Mouse (Mus musculus) neural tube, embryonic 14.5 days (tissue): ENCODE measurements around the gene Napepld. TPM values are rescaled to one million over a fixed set of nuclear protein-coding genes. Genes with fewer than 3 reads are reported as not detected.

Experiments
- ATAC-seq: fragments of 200-750 bp; cut with Nextera tagmentation; 2 replicates; pipeline ENCODE4 v1.8.0; 2017; ENCODE audit warnings: low read depth, mild to moderate bottlenecking, moderate TSS enrichment, moderate library complexity
- H3K27ac ChIP-seq: fragments of 300-500 bp; sonication (generic); 2 replicates; pipeline ENCODE4 v1.5.1; 2014; ENCODE audit warnings: low read depth, mild to moderate bottlenecking, control low read depth, low read length, moderate library complexity, mixed read lengths
- H3K27me3 ChIP-seq: fragments of 300-500 bp; sonication (generic); 2 replicates; pipeline ENCODE4 v1.6.1; 2014; ENCODE audit warnings: low read length; ENCODE audit not compliant: control insufficient read depth, insufficient read depth
- H3K36me3 ChIP-seq: fragments of 300-500 bp; sonication (generic); 2 replicates; pipeline ENCODE4 v1.6.1; 2014; ENCODE audit warnings: low read length, mixed read lengths; ENCODE audit not compliant: control insufficient read depth, insufficient read depth
- H3K4me1 ChIP-seq: fragments of 300-500 bp; sonication (generic); 2 replicates; pipeline ENCODE4 v1.6.1; 2014; ENCODE audit warnings: low read length; ENCODE audit not compliant: control insufficient read depth, insufficient read depth
- H3K4me2 ChIP-seq: fragments of 300-500 bp; sonication (generic); 2 replicates; pipeline ENCODE4 v1.6.1; 2014; ENCODE audit warnings: mild to moderate bottlenecking, low read depth, low read length, control low read depth
- H3K4me3 ChIP-seq: fragments of 300-500 bp; sonication (generic); 2 replicates; pipeline ENCODE4 v1.5.1; 2014; ENCODE audit warnings: low read depth, low read length, control low read depth, mixed read lengths
- H3K9ac ChIP-seq: fragments of 300-500 bp; sonication (generic); replicated peaks from 2 replicates; pipeline ENCODE4 v1.6.1; 2014; ENCODE audit warnings: low read depth, mild to moderate bottlenecking, control low read depth, low read length, mixed read lengths
- H3K9me3 ChIP-seq: fragments of 300-500 bp; sonication (generic); 2 replicates; pipeline ENCODE4 v1.6.1; 2016; ENCODE audit warnings: low read length; ENCODE audit not compliant: control insufficient read depth
- WGBS: fragments of 180-500 bp; shearing (Covaris S2); extraction: QIAGEN DNeasy Blood & Tissue Kit; methylation state at CpG from one replicate; pipeline ENCODE4 v1.1.7; 2014; 5-methylcytosine and 5-hydroxymethylcytosine counted together
- polyA plus RNA-seq: library from polyadenylated mRNA; unstranded; fragments of >200 nt; fragmentation: Nextera tagmentation; extraction: Ambion mirVana; gene quantifications from 2 replicates; pipeline ENCODE4 v1.2.1, GENCODE M21; 2014

The Napepld gene
- polyA plus RNA-seq, 1 experiment from 2014 or later, result 3.1 TPM

GRCm38 (mm10) chr5:21667191-21668137 lies 33.7 kb downstream of the Napepld start:
- WGBS, result 47% methylated on average over 8 of the region's 8 CpGs
- Histone ChIP-seq H3K9me3 (no peaks in the 10 kb centered on the region), H3K4me1 (0 out of 2 replicates have a peak, but pooled peaks cover 2% of the 10 kb centered on the region), H3K4me3 (no peak overlapping the region), H3K36me3 (no peaks in the 10 kb centered on the region; the same call in 1 of the 2 replicates), H3K9ac (no peak overlapping the region), H3K4me2 (no peak overlapping the region), H3K27me3 (no peaks in the 10 kb centered on the region), H3K27ac (no peak overlapping the region)
- ATAC-seq, result peak; percentile 60; the same call in 1 of the 2 replicates

- no peaks in the 10 kb centered on the region for H3K27me3 ChIP-seq
- H3K36me3 ChIP-seq, result peaks cover 24% of the 10 kb centered on the region
- no peak overlapping the region for H3K9ac ChIP-seq
- 89% methylated on average over 11 of the region's 11 CpGs for WGBS
- H3K4me1 ChIP-seq, result 0 out of 2 replicates have a peak, but pooled peaks cover 2% of the 10 kb centered on the region
- no peak overlapping the region for H3K4me3 ChIP-seq
- H3K27ac ChIP-seq, result no peak overlapping the region
- H3K9me3 ChIP-seq, result no peaks in the 10 kb centered on the region
- no peak overlapping the region for H3K4me2 ChIP-seq
- ATAC-seq, result no peak
These were observed 38.1 kb downstream of the Napepld start for GRCm38 (mm10) chr5:21663081-21663480.

GRCm38 (mm10) chr5:21660850-21661249 lies 40.3 kb downstream of the Napepld start:
- Histone ChIP-seq H3K36me3 (peaks cover 34% of the 10 kb centered on the region), H3K4me1 (no peaks in the 10 kb centered on the region), H3K27me3 (no peaks in the 10 kb centered on the region), H3K9ac (no peak overlapping the region), H3K27ac (no peak overlapping the region), H3K4me3 (no peak overlapping the region), H3K9me3 (no peaks in the 10 kb centered on the region), H3K4me2 (no peak overlapping the region)
- ATAC-seq, result no peak
- WGBS, result 90% methylated on average over 6 of the region's 6 CpGs

GRCm38 (mm10) chr5:21658623-21659395 lies 42.4 kb downstream of the Napepld start:
- peaks cover 39% of the 10 kb centered on the region for H3K36me3 ChIP-seq
- H3K9ac ChIP-seq, result no peak overlapping the region
- peak; percentile 76 for ATAC-seq
- no peaks in the 10 kb centered on the region for H3K9me3 ChIP-seq
- H3K27ac ChIP-seq, result no peak overlapping the region
- 56% methylated on average over 11 of the region's 11 CpGs for WGBS
- H3K4me2 ChIP-seq, result no peak overlapping the region
- no peak overlapping the region for H3K4me3 ChIP-seq
- no peaks in the 10 kb centered on the region for H3K4me1 ChIP-seq
- H3K27me3 ChIP-seq, result no peaks in the 10 kb centered on the region

- Histone ChIP-seq H3K4me1 (no peaks in the 10 kb centered on the region), H3K36me3 (peaks cover 45% of the 10 kb centered on the region), H3K27me3 (no peaks in the 10 kb centered on the region), H3K4me2 (no peak overlapping the region), H3K27ac (no peak overlapping the region), H3K4me3 (no peak overlapping the region), H3K9ac (no peak overlapping the region), H3K9me3 (no peaks in the 10 kb centered on the region)
- no peak for ATAC-seq
- 85% methylated on average over 6 of the region's 6 CpGs for WGBS
These were observed 43.2 kb downstream of the Napepld start for GRCm38 (mm10) chr5:21658038-21658437.

GRCm38 (mm10) chr5:21656912-21657311 lies 44.3 kb downstream of the Napepld start:
- Histone ChIP-seq H3K9ac (no peak overlapping the region), H3K27me3 (no peaks in the 10 kb centered on the region), H3K9me3 (no peaks in the 10 kb centered on the region), H3K4me2 (no peak overlapping the region), H3K4me3 (no peak overlapping the region), H3K4me1 (no peaks in the 10 kb centered on the region), H3K36me3 (peaks cover 56% of the 10 kb centered on the region), H3K27ac (no peak overlapping the region)
- ATAC-seq, result no peak
- WGBS, result 88% methylated on average over 9 of the region's 9 CpGs

GRCm38 (mm10) chr5:21651885-21652612 lies 49.1 kb downstream of the Napepld start:
- no peak for ATAC-seq
- H3K27me3 ChIP-seq, result no peaks in the 10 kb centered on the region
- H3K4me2 ChIP-seq, result no peak overlapping the region
- H3K9ac ChIP-seq, result no peak overlapping the region
- WGBS, result 71% methylated on average over 7 of the region's 7 CpGs
- no peaks in the 10 kb centered on the region for H3K9me3 ChIP-seq
- H3K4me3 ChIP-seq, result no peak overlapping the region
- peaks cover 59% of the 10 kb centered on the region for H3K36me3 ChIP-seq
- peaks cover 4% of the 10 kb centered on the region; the same call in 1 of the 2 replicates for H3K4me1 ChIP-seq
- no peak overlapping the region for H3K27ac ChIP-seq

- peaks cover 53% of the 10 kb centered on the region for H3K36me3 ChIP-seq
- H3K9ac ChIP-seq, result no peak overlapping the region
- ATAC-seq, result no peak
- H3K27me3 ChIP-seq, result no peaks in the 10 kb centered on the region
- peaks cover 11% of the 10 kb centered on the region; the same call in 1 of the 2 replicates for H3K4me1 ChIP-seq
- H3K4me3 ChIP-seq, result no peak overlapping the region
- no peak overlapping the region for H3K4me2 ChIP-seq
- 84% methylated on average over 2 of the region's 2 CpGs for WGBS
- no peaks in the 10 kb centered on the region for H3K9me3 ChIP-seq
- no peak overlapping the region for H3K27ac ChIP-seq
These were observed 50.5 kb downstream of the Napepld start for GRCm38 (mm10) chr5:21650736-21651135.
